In the genomic region with DNA sequence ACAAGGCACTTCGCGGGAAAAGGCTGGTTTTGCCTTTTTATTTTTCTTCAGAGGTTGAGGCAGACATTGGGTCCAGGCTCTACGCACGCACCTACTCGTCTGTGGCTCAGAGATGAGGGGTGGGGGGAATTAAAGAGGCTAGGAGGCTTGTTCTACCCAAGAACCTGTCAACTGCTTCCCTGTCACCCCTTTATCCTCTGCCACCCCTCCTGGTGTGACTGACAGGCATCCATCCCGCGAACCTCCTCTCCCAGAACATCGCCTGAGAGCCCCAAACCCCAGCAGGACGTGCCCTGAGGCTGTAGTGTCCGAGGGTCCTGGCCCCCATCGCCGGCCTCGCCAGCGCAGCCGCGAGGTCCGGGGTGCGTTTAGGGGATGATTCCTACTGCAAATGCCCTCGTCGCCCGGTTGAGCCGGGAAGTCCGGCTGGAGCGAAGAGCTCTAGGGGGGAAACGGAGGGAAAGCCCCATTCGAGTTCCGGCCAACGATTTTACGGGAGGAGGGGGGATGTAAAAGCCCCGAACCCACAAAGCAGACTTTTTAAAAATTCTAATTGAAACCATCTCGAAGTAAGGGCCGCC, we compare ENCODE assay signal across 8 mouse cellular contexts. TPM values are rescaled to one million over a fixed set of nuclear protein-coding genes. Genes with fewer than 3 reads are reported as not detected.
DNase-seq lines count a peak whose midpoint lies in the region; ATAC-seq and TF ChIP-seq lines count a peak whose summit lies in the region.

No protein-coding gene starts in this region.

- TF ChIP-seq POLR2A in bone marrow, adult 2 months (IDR thresholded peaks at IDR 0.05; ENCODE audit: borderline replicate concordance, control insufficient read depth, low read depth, low read length): no peak

- peak overlapping the region; percentile 86 for H3K9ac ChIP-seq in lung, embryonic 15.5 days
- peak overlapping the region; percentile 88 for H3K9ac ChIP-seq in forebrain, embryonic 14.5 days (ENCODE audit: low read length)
- H3K9ac ChIP-seq in midbrain, embryonic 14.5 days (replicated peaks; ENCODE audit: low read length): peak overlapping the region; percentile 81

- peak overlapping the region; percentile 56 for H3K4me3 ChIP-seq in lung, embryonic 15.5 days
- peak overlapping the region; percentile 70 for H3K4me3 ChIP-seq in bone marrow, adult 2 months (replicated peaks; ENCODE audit: control insufficient read depth, low read depth, low read length)
- H3K4me3 ChIP-seq in forebrain, embryonic 14.5 days (ENCODE audit: low read depth, low read length): peak overlapping the region; percentile 49
- H3K4me3 ChIP-seq in limb, embryonic 10.5 days: peak overlapping the region; percentile 64
- H3K4me3 ChIP-seq in midbrain, embryonic 14.5 days (replicated peaks; ENCODE audit: low read depth, low read length): peak overlapping the region; percentile 52

- TF ChIP-seq CTCF in bone marrow, adult 2 months (IDR thresholded peaks at IDR 0.05; ENCODE audit: control insufficient read depth, insufficient read depth, low read length): no peak

- WGBS in lung, embryonic 15.5 days: under 1% methylated on average over 32 of the region's 32 CpGs
- WGBS in bone marrow, adult 2 months: under 1% methylated on average over 32 of the region's 32 CpGs
- under 1% methylated on average over 32 of the region's 32 CpGs for WGBS in forebrain, embryonic 14.5 days
- 0% methylated on average over 32 of the region's 32 CpGs for WGBS in limb, embryonic 10.5 days
- under 1% methylated on average over 32 of the region's 32 CpGs for WGBS in midbrain, embryonic 14.5 days

- peak overlapping the region; percentile 99 for H3K27ac ChIP-seq in lung, embryonic 15.5 days
- peak overlapping the region; percentile 11 for H3K27ac ChIP-seq in bone marrow, adult 2 months (ENCODE audit: control insufficient read depth, insufficient read depth, low read depth, low read length, poor library complexity)
- peak overlapping the region; percentile 97 for H3K27ac ChIP-seq in forebrain, embryonic 14.5 days (ENCODE audit: low read depth, low read length)
- peak overlapping the region; percentile 95 for H3K27ac ChIP-seq in limb, embryonic 10.5 days
- peak overlapping the region; percentile 100 for H3K27ac ChIP-seq in midbrain, embryonic 14.5 days (replicated peaks; ENCODE audit: low read depth, low read length)

- no peak for DNase-seq in lung, postnatal 14 days
- peak; percentile 47 for DNase-seq in forebrain, embryonic 14.5 days (ENCODE audit: low spot score)
- DNase-seq in heart, postnatal 4 days: peak; percentile 51
- peak; percentile 81 for DNase-seq in limb, embryonic 10.5 days (ENCODE audit: low spot score)
- DNase-seq in midbrain, embryonic 14.5 days: peak; percentile 69
- DNase-seq in yolk sac, embryonic 10.5 days (ENCODE audit: low spot score): peak; percentile 65

- peak overlapping the region; percentile 97 for H3K4me2 ChIP-seq in lung, embryonic 15.5 days
- H3K4me2 ChIP-seq in forebrain, embryonic 14.5 days (ENCODE audit: low read length): peak overlapping the region; percentile 100
- peak overlapping the region; percentile 100 for H3K4me2 ChIP-seq in midbrain, embryonic 14.5 days (ENCODE audit: low read length)

- H3K27me3 ChIP-seq in lung, embryonic 15.5 days: no peaks in the 10 kb centered on the region
- no peaks in the 10 kb centered on the region; the same call in 1 of the 2 replicates for H3K27me3 ChIP-seq in forebrain, embryonic 14.5 days (replicated peaks; ENCODE audit: control insufficient read depth, insufficient read depth, low read length)
- no peaks in the 10 kb centered on the region for H3K27me3 ChIP-seq in limb, embryonic 10.5 days (ENCODE audit: low read depth, poor library complexity, severe bottlenecking)
- H3K27me3 ChIP-seq in midbrain, embryonic 14.5 days (ENCODE audit: control insufficient read depth, insufficient read depth, low read length): no peaks in the 10 kb centered on the region

- H3K9me3 ChIP-seq in lung, embryonic 15.5 days: no peaks in the 10 kb centered on the region
- no peaks in the 10 kb centered on the region for H3K9me3 ChIP-seq in forebrain, embryonic 14.5 days (replicated peaks; ENCODE audit: control insufficient read depth, low read length)
- H3K9me3 ChIP-seq in limb, embryonic 10.5 days (replicated peaks): no peaks in the 10 kb centered on the region
- no peaks in the 10 kb centered on the region for H3K9me3 ChIP-seq in midbrain, embryonic 14.5 days (ENCODE audit: control insufficient read depth, low read length)

- no peaks in the 10 kb centered on the region for H3K36me3 ChIP-seq in lung, embryonic 15.5 days
- H3K36me3 ChIP-seq in forebrain, embryonic 14.5 days (ENCODE audit: control insufficient read depth, insufficient read depth, low read length): no peaks in the 10 kb centered on the region
- H3K36me3 ChIP-seq in limb, embryonic 10.5 days: no peaks in the 10 kb centered on the region
- H3K36me3 ChIP-seq in midbrain, embryonic 14.5 days (ENCODE audit: control insufficient read depth, insufficient read depth, low read length): no peaks in the 10 kb centered on the region

- H3K4me1 ChIP-seq in lung, embryonic 15.5 days: peaks cover 46% of the 10 kb centered on the region
- H3K4me1 ChIP-seq in bone marrow, adult 2 months (ENCODE audit: control insufficient read depth, insufficient read depth, low read length): no peaks in the 10 kb centered on the region
- peaks cover 34% of the 10 kb centered on the region for H3K4me1 ChIP-seq in forebrain, embryonic 14.5 days (ENCODE audit: control insufficient read depth, insufficient read depth, low read length)
- peaks cover 85% of the 10 kb centered on the region for H3K4me1 ChIP-seq in limb, embryonic 10.5 days
- peaks cover 39% of the 10 kb centered on the region for H3K4me1 ChIP-seq in midbrain, embryonic 14.5 days (ENCODE audit: control insufficient read depth, insufficient read depth, low read length)

- ATAC-seq in lung, embryonic 15.5 days (ENCODE audit: borderline replicate concordance, extremely low read depth, low FRiP score, low TSS enrichment): peak; percentile 9
- peak; percentile 52 for ATAC-seq in forebrain, embryonic 14.5 days
- no peak; the same call in 1 of the 2 replicates for ATAC-seq in midbrain, embryonic 14.5 days (ENCODE audit: low FRiP score, low TSS enrichment)

RNA-seq across cellular contexts. Expression of a gene that starts 34.5 kb away (rescaled TPM):
- polyA plus RNA-seq in lung, embryonic 15.5 days (2015; fragmentation: Nextera tagmentation; extraction: Ambion mirVana): 1.4 TPM in 2 replicates
- polyA plus RNA-seq in bone marrow, adult 2 months (2011; ENCODE audit: insufficient read depth, insufficient read length, low replicate concordance, missing spikeins): 1.7 and 4.4 TPM in 2 replicates
- 0.77 and 1.3 TPM in 2 replicates for polyA plus RNA-seq in forebrain, embryonic 14.5 days (2014; fragmentation: Nextera tagmentation; extraction: Ambion mirVana)
- total RNA-seq in heart, postnatal 4 days (2021): 10 to 100 TPM; 12.7 to 13.7 TPM
- 9.0 and 10.7 TPM in 2 replicates for polyA plus RNA-seq in limb, embryonic 10.5 days (2016; fragmentation: Nextera tagmentation; extraction: Ambion mirVana)
- polyA plus RNA-seq in midbrain, embryonic 14.5 days (2014; fragmentation: Nextera tagmentation; extraction: Ambion mirVana): 0.78 and 1.3 TPM in 2 replicates

Comparison
In these comparisons a context has a peak if more than half of its experiments do, and no peak if none do; other contexts are left out.
1. H3K27ac ChIP-seq: peak in every context shown above with its lines; median percentile 100 in midbrain, embryonic 14.5 days; 99 in lung, embryonic 15.5 days; 97 in forebrain, embryonic 14.5 days; 95 in limb, embryonic 10.5 days; 11 in bone marrow, adult 2 months.